Mouse (Mus musculus): ENCODE results near the gene Rmnd1.

GRCm38 (mm10) chr10:4354371-4355260 lies 77.6 kb downstream of the Rmnd1 start:
- TF ChIP-seq CTCF (IDR thresholded peaks at IDR 0.05) (no peak), EP300 (IDR thresholded peaks at IDR 0.05) (no peak)
